Mouse (Mus musculus): ENCODE data around the gene Elfn1.

GRCm38 (mm10) chr5:139979371-139979770, 71.6 kb downstream of the Elfn1 start:
- TF ChIP-seq POLR2A (IDR thresholded peaks at IDR 0.05; ENCODE audit: low read depth, low read length), result no peak
- TF ChIP-seq CTCF (IDR thresholded peaks at IDR 0.05; ENCODE audit: extremely low read depth, insufficient read length, insufficient replicate concordance, low read depth, low read length), result no peak

Data from small intestine, adult 2 months (tissue).